Mouse (Mus musculus) stomach, embryonic 16.5 days (tissue): ENCODE measurements at regions not wholly inside any gene's neighbourhood (a gene's known extent, or its start where the extent isn't known, plus 50 kb on each side); places are given as distances from the start of the nearest gene placed in this dataset.

Source experiments
- ATAC-seq: fragments of 200-750 bp; cut with Nextera tagmentation; 2 replicates; pipeline ENCODE4 v1.8.0; 2017; ENCODE audit warnings: moderate number of reproducible peaks, moderate TSS enrichment; ENCODE audit not compliant: insufficient read depth, low FRiP score
- H3K27ac ChIP-seq: fragments of 300-500 bp; sonication (generic); 2 replicates; pipeline ENCODE4 v1.5.1; 2014; ENCODE audit warnings: low read length
- H3K27me3 ChIP-seq: fragments of 300-500 bp; sonication (generic); 2 replicates; pipeline ENCODE4 v1.6.1; 2014; ENCODE audit warnings: low read length, control low read depth, mixed read lengths; ENCODE audit not compliant: control insufficient read depth, insufficient read depth
- H3K36me3 ChIP-seq: fragments of 300-500 bp; sonication (generic); 2 replicates; pipeline ENCODE4 v1.6.1; 2014; ENCODE audit warnings: low read length; ENCODE audit not compliant: control insufficient read depth, insufficient read depth
- H3K4me1 ChIP-seq: fragments of 300-500 bp; sonication (generic); 2 replicates; pipeline ENCODE4 v1.6.1; 2014; ENCODE audit warnings: low read length, control low read depth, mixed read lengths; ENCODE audit not compliant: control insufficient read depth, insufficient read depth
- H3K4me2 ChIP-seq: fragments of 300-500 bp; sonication (generic); 2 replicates; pipeline ENCODE4 v1.6.1; 2014; ENCODE audit warnings: low read depth, low read length, mixed read lengths
- H3K4me3 ChIP-seq: fragments of 300-500 bp; sonication (generic); replicated peaks from 2 replicates; pipeline ENCODE4 v1.5.1; 2014; ENCODE audit warnings: mild to moderate bottlenecking, low read length
- H3K9ac ChIP-seq: fragments of 300-500 bp; sonication (generic); 2 replicates; pipeline ENCODE4 v1.6.1; 2014; ENCODE audit warnings: low read length
- H3K9me3 ChIP-seq: fragments of 300-500 bp; sonication (generic); replicated peaks from 2 replicates; pipeline ENCODE4 v1.6.1; 2016; ENCODE audit warnings: low read length, control low read depth; ENCODE audit not compliant: control insufficient read depth
- WGBS: fragments of 180-500 bp; shearing (Covaris S2); extraction: QIAGEN DNeasy Blood & Tissue Kit; methylation state at CpG from one replicate; pipeline ENCODE4 v1.1.7; 2014; 5-methylcytosine and 5-hydroxymethylcytosine counted together

DNA sequence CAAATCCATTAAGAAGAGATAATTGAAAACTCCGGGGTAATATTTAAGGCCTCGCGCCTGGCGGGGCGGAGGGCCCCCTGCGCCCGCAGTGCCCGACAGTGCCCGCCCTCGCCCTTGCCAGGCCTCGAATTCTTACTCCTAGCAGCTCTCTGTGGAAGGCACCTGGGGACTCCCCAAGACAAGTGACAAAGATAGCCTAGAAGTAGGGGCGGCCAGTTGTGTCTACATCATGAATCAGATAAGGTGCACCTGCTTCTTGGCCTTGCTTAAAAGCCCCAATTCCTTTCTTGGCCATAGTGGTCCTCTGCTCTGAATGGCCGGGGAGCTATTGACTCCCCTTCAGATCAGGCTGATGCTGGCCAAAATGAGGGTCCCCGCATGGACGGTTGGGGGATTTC lies 67.9 kb downstream of the Hoxc4 start:
- Histone ChIP-seq H3K4me2 (peak overlapping the region; percentile 57), H3K9me3 (no peaks in the 10 kb centered on the region), H3K4me1 (peaks cover 17% of the 10 kb centered on the region; the same call in 1 of the 2 replicates), H3K27me3 (peaks cover 26% of the 10 kb centered on the region), H3K36me3 (no peaks in the 10 kb centered on the region), H3K4me3 (peak overlapping the region; percentile 36), H3K9ac (peak overlapping the region; percentile 50), H3K27ac (no peak overlapping the region)
- WGBS: 35% methylated on average over 15 of the region's 15 CpGs
- no peak for ATAC-seq
